Mouse (Mus musculus) olfactory bulb, adult 2 months (tissue): ENCODE data around the gene Adam19. TPM values are rescaled to one million over a fixed set of nuclear protein-coding genes. Genes with fewer than 3 reads are reported as not detected.

Experiments used
- H3K27ac ChIP-seq: fragments of 200-500 bp; 2 replicates; pipeline ENCODE4 v1.5.1; 2012; ENCODE audit warnings: low read depth, low read length; ENCODE audit not compliant: insufficient read depth
- H3K4me1 ChIP-seq: fragments of 200-500 bp; 2 replicates; pipeline ENCODE4 v1.6.1; 2012; ENCODE audit warnings: low read length; ENCODE audit not compliant: control insufficient read depth, insufficient read depth
- H3K4me3 ChIP-seq: fragments of 200-500 bp; 2 replicates; pipeline ENCODE4 v1.5.1; 2012; ENCODE audit warnings: mild to moderate bottlenecking, low read depth, low read length, moderate library complexity; ENCODE audit not compliant: insufficient read depth
- CTCF ChIP-seq: fragments of 200-500 bp; IDR thresholded peaks from 2 replicates; pipeline ENCODE4 v1.5.1; 2012; ENCODE audit warnings: low read depth, mild to moderate bottlenecking, low read length, moderate library complexity; ENCODE audit not compliant: insufficient read depth
- POLR2A ChIP-seq: fragments of 200-500 bp; IDR thresholded peaks from 2 replicates; pipeline ENCODE4 v1.6.1; 2012; ENCODE audit warnings: mild to moderate bottlenecking, low read depth, low read length, moderate library complexity; ENCODE audit not compliant: insufficient read depth
- WGBS: fragments of 180-500 bp; shearing (Covaris S2); methylation state at CpG from one replicate; pipeline ENCODE4 v1.1.7; 2018; 5-methylcytosine and 5-hydroxymethylcytosine counted together
- polyA plus RNA-seq: library from polyadenylated mRNA; stranded (reverse); fragments of >200 nt; gene quantifications from 2 replicates; pipeline ENCODE4 v1.2.4, GENCODE M21; 2012; ENCODE audit warnings: low replicate concordance; ENCODE audit not compliant: missing spikeins, insufficient read depth, insufficient read length

Adam19 gene
- polyA plus RNA-seq, 1 experiment = not detected

DNA sequence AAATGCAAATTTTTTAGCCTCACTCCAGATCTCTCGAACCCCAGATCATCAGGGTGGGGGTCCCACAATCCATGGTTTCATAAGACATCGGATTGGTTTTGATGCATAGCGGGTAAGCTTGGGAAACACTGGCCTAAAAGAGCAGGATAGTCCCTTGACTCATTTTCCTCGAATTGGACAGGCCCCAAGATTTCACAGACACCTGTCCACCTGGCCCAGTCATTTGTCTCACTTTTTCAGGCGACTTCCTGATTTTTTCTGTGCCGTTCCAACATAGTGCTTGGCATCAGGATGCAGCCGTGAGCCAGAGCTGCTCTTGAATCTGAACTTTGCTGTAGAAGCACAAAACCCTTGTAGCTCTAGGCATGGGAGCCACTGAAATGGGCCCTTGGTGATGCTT, 58.4 kb downstream of the Adam19 start:
- Histone ChIP-seq H3K27ac (no peak overlapping the region), H3K4me1 (no peaks in the 10 kb centered on the region), H3K4me3 (no peak overlapping the region)
- TF ChIP-seq CTCF = no peak
- TF ChIP-seq POLR2A = no peak
- 93% methylated on average over 7 of the region's 7 CpGs for WGBS

DNA sequence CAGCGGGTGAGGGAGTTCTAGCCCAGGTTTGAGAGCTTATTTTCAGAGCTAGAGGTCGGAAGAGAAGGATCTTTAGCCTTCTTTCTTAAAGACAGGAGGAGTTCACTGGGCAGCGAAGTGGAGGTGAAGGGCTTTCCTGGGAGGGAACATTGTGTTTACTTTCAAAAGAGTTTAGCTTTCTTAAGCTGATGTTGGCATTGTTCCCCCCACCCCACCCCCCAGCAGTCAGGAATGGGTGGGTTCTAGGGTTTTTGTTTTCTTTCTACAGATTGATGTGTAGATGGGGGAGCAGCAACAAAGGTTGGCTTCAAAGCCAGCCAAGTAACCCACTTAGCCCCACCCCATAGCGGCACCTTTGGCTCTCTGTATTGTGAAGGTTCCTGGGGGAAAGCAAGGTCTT, 59.2 kb downstream of the Adam19 start:
- no peak overlapping the region for H3K27ac ChIP-seq
- 86% methylated on average over 4 of the region's 4 CpGs for WGBS
- no peak for TF ChIP-seq POLR2A
- no peak for TF ChIP-seq CTCF
- no peak overlapping the region for H3K4me3 ChIP-seq
- no peaks in the 10 kb centered on the region for H3K4me1 ChIP-seq

DNA sequence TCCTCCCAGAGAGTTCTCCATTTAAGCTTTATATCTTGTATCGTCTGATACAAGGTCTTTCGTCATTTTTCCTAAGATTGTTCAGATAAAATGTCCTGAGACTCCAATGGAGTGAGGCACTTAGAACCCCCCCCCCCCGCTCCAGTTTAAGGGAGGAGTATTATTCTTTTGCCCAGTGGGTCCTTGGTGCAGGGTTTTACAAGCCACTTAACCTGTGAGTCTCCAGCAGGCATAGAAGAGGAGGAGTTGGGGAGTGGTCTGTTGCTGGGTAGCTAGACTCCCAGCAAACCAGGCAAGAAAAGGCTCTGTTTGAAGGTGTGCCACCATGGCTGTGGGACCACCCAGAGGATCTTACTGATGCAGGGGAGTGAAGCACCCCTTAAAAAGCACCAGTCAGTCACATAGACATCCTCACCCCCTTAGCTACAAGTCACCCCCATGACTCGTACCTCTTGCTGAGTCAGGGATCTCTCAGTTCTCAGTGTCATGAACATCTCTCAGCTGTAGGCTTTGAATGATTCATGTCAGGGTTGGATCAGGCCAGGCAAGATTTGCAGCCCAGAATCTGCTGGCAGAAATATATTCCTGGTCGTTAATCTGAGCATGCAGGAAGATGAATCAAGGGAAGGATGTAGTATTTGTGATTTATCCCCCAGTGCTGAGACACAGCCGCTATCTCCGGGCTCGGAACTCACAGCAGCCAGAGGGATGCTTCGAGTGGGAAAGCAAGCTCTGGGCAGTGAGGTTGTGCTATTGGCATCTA, 59.8 kb downstream of the Adam19 start:
- Histone ChIP-seq H3K4me1 (no peaks in the 10 kb centered on the region), H3K27ac (no peak overlapping the region), H3K4me3 (no peak overlapping the region)
- WGBS = 80% methylated on average over 9 of the region's 9 CpGs
- TF ChIP-seq CTCF = no peak
- no peak for TF ChIP-seq POLR2A

DNA sequence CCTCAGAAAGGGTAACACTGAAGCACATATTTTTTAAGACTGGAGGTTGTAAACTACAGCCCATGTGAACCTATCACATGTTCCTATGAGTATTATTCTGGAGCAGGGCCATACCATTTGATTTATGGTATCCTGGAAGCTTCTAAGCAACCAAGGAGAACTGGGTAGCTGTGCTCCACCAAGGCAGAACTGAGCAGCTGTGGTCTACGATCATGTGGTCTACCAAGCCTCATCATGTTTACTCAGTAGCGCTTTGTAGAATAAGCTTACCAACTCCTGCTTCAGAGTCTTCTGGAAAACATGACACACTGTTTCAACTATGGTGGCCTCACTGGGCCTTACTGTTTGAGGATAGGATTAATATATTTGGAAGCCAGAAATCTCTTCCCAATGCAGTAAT, 60.7 kb downstream of the Adam19 start:
- TF ChIP-seq CTCF = no peak
- TF ChIP-seq POLR2A = no peak
- no peak overlapping the region for H3K27ac ChIP-seq
- WGBS = 91% methylated on average over 2 of the region's 2 CpGs
- H3K4me3 ChIP-seq = no peak overlapping the region
- no peaks in the 10 kb centered on the region for H3K4me1 ChIP-seq

DNA sequence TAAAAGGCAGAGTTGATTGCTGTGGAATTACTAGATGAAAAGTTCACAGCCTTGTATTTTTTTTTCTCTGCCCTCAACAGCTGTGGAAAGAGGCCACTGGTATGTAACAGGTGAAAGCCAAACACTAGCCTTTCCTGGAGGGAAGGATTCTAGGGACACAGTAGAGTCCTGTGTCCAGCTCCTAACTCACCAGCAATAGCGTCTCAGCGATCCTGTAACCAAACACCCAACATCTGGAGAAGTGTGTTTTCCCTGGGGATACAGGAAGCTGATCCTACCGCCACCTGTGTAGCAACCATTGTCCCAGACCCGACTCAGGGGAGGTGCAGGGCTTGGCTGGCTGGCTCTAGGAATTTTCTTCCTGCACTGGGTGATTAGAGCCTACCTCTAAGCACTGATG, 63.8 kb downstream of the Adam19 start:
- WGBS = 44% methylated on average over 4 of the region's 4 CpGs
- Histone ChIP-seq H3K27ac (no peak overlapping the region), H3K4me1 (no peaks in the 10 kb centered on the region), H3K4me3 (no peak overlapping the region)
- TF ChIP-seq CTCF (no peak), POLR2A (no peak)

DNA sequence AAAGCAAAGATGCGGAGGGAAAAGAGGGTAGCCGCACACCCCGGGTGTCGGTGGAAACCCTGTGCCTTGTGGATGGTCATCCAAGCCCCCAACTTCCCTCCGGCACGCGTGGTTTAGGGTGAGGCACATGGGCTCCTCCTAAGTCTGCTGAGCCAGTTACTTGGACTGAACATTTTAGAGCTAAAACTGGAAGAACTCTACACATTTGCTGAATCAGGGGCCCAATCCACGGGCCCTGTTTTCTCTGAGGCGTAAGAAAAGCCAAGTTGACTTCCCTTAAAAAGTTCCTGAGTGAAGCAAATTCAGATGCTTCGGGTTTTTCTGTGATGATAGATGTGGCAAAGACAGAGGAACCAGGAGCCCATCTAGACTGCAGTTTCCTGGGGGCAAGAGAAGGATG, 64.3 kb downstream of the Adam19 start:
- Histone ChIP-seq H3K4me3 (no peak overlapping the region), H3K27ac (no peak overlapping the region), H3K4me1 (no peaks in the 10 kb centered on the region)
- TF ChIP-seq CTCF = no peak
- TF ChIP-seq POLR2A = no peak
- WGBS = 94% methylated on average over 10 of the region's 10 CpGs

DNA sequence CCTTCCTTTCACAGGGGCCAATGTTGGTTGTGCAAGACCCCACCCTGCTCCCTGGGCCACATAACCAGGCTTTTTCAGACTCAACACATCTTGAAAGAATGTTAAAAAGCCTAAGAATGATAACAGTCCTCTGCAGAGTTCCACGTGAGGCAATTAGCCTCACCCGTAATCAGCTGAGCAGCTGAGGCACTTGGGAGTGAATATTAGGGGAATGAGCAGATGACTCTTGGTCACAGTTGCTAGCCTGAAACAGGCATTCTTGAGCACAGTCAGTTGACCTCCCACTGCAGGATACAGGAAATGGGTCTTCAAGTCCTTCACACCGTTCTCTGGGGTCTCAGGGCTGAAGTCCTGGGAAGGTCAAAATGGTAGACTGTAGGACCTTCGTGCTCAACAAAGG, 65.9 kb downstream of the Adam19 start:
- no peaks in the 10 kb centered on the region for H3K4me1 ChIP-seq
- H3K27ac ChIP-seq = no peak overlapping the region
- TF ChIP-seq POLR2A (no peak), CTCF (no peak)
- no peak overlapping the region for H3K4me3 ChIP-seq
- 85% methylated on average over 4 of the region's 4 CpGs for WGBS

DNA sequence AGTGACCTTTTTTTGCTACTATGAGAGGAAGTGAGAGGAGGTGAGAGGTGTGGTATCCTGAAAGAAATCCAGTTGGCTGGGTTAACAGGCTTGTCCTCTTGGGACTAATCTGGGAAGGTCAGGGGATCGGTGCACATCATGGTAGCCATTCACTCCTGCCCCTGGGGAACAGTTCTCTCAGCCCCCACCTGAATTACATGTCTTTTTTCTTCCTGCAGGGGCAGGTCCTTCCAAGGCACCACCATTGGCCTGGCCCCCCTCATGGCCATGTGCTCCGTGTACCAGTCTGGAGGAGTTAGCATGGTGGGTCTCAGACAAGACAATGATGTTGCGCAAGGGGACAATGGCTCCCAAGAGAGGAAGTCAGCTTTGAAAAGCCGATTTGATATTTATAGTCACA, 67.1 kb downstream of the Adam19 start:
- no peak overlapping the region for H3K27ac ChIP-seq
- no peaks in the 10 kb centered on the region for H3K4me1 ChIP-seq
- no peak overlapping the region for H3K4me3 ChIP-seq
- TF ChIP-seq POLR2A (no peak), CTCF (no peak)
- WGBS = 92% methylated on average over 4 of the region's 4 CpGs

DNA sequence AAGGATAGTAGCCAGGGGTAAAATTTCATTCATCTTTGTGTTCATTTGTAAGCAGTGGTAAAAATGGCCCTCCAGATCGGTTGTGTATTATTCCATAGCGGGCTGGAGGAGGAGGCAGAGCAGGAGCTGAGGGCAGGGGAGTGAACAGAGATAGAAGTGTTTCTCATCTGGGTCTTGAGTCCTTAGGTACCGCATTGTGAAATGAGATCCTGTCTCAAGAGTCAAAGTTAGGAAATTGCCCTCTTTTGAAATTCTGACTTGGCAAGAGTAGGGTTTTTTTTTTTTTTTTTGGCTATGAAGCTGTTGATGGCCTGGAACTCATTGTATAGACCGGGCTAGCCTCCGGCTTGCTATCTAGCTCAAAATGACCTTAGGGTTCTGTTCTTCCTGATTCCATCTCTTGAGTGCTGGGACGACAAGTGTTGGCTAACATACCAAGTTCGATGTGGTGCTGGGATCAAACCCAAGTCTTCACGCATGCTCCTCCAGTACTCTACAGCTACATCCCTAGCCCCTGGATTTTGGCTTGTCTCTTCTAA, 67.6 kb downstream of the Adam19 start:
- 95% methylated on average over 8 of the region's 8 CpGs for WGBS
- H3K4me3 ChIP-seq = no peak overlapping the region
- TF ChIP-seq CTCF (no peak), POLR2A (no peak)
- no peak overlapping the region for H3K27ac ChIP-seq
- H3K4me1 ChIP-seq = no peaks in the 10 kb centered on the region
